Mouse (Mus musculus) embryo, embryonic 9.5 days (tissue): Measurements from ENCODE around the gene Adora3.
A peak's percentile ranks its signal among the peaks of the same experiment; 100 is the strongest.

ENCODE experiments used
- DNase-seq: peaks from one replicate; pipeline ENCODE4 v3.0.0-alpha.2; 2017; ENCODE audit errors: extremely low spot score

Gene Adora3

DNA sequence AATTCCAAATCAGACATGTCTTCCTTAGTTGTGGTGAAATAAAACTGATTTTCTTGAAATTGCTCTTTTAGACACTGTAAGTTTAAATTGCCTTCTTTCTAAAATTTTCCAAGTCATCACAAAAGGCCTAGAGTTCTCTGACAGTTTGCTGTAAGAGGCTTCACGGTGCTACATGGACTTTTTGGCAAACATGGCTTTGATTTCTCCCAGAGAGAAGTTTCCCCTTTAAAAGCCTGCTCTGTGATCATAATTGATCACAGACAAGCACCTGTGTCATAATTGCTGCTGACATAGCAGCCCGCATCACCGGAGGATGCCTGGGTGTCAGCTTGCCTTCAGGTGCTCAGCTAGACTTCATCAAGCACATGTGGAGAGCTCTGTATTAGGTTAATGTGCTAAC, at the start of gene Adora3, which contains the start of gene Tmigd3:
Gene Adora3, plus strand, starts transcription at position 301 of the 400 bp plus-strand sequence.
Gene Tmigd3, plus strand, starts transcription at position 346 of the 400 bp plus-strand sequence.
- no peak for DNase-seq

DNA sequence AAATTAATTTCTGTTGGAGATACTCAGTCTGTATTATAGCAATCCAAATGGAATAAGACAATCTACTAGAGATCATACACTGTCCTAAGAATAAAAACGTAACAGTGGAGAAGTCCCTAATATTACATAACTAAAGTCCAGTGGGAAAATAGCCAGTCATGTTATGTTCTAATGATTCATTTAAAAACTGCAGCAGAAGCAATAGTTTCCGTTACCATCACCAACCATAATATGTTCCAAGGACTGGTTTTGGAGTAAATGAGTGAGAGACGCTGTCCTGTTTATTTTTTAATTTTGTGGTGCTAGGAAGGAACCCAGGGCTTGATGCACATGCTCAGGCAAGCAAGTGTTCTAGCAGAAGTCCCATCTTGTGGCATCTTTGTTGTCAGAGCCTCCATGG, 49.2 kb upstream of the Adora3 start:
- no peak for DNase-seq

DNA sequence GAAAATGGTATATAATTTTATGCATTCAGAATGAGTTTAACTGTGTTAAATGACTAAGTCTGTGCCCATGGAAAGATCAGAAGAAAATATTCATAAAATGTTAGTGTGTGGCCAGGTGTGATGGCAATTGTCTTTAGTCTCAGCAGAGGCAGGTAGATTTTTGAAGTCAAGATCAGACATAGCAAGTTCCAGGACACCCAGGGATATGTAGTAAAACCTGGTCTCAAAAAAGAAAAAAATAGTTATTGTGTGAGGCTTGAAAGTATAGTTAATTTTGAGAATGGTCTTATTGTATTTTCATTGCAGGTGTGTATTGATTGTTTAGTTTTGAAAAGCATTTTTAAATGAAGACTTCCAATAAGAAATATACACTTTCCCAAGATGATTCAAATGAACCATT, 47.0 kb upstream of the Adora3 start:
- DNase-seq, result no peak

DNA sequence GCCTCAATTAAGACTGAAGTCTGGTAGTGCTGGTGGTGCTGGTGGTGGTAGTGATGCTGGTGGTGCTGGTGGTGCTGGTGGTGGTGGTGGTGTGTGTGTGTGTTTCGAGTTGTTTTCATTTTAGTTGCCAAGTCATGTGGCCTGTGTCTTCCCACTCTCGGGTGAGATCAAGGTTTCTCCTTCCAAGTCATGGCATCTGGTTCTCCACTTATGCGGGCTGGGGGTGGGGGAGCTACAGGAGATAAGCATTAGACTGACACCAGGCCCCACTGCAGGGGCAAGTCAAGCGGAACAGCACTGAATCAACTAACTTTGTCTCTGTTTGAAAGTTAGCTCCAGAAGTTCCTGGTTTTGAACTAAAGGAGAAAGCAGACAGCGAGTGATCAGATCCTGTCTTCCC, 46.6 kb upstream of the Adora3 start:
- peak; percentile 42 for DNase-seq

DNA sequence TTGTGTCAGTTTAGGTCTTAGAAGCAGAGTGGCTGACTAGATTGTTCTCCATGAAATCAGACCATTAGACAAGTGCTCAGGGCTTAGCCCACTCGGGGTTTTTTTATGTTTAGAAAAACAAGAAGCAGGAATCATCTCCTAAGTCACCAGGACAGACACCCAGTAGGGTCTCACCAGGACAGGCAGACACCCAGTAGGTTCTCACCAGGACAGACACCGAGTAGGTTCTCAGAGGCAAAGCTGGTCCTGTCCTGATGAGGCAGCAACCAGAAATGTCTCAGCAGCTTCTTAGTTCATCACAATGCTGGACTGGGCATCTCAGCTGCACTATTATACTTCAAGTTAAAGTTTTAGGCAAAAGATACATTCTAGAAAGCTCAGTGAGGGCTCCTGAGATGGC, 46.0 kb upstream of the Adora3 start:
- DNase-seq, result no peak

DNA sequence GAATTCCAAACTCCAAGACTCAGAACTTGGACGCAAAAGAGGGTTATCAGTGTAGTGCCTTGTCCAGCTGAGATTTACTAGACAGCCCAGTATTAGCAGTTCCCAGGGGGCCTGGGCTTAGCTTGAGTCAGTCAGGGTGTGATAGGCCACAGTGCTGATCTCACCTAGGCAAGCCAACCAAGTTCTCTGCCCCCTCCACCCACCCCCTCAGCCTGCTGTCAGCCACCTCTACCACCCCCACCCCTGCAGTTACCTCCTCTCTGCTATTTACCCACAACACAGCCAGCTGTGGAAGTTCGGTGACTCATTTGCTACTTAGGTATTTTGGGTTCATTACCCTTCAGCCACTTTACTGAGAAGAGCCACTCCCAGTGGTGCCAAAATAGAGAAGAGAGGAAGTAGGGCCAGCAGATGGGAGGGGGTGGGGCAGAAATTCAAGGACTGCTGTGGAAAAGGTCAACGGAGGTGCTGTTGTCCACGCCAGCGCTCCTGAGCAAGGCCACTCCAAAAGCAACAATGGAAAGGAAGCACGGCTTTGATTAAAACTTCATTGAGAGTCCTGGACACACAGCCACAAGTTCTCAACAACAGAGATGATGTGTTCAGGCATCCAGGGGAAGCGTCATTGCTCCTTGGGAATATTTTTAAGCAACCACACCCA, 45.0 kb upstream of the Adora3 start:
- no peak for DNase-seq

DNA sequence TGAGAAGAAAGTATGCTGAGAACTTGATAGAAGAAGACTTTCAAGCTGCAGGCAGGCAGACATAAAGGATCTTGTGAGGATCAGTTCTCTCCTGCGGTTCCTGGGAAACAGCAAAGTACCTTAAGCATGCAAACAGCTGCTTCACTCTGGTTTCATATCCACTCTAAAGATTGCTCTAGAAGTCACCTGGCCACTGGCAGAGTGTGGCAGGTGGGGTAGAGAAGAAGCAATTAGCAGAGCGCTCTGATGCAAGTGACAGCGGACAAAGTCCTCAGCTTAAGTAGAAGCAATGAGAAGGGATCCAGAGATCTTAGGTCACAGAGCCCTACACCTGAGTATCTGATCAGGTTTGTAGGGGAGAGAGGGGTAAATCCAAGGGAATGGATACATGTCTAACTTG, 39.1 kb upstream of the Adora3 start:
- DNase-seq, result no peak

DNA sequence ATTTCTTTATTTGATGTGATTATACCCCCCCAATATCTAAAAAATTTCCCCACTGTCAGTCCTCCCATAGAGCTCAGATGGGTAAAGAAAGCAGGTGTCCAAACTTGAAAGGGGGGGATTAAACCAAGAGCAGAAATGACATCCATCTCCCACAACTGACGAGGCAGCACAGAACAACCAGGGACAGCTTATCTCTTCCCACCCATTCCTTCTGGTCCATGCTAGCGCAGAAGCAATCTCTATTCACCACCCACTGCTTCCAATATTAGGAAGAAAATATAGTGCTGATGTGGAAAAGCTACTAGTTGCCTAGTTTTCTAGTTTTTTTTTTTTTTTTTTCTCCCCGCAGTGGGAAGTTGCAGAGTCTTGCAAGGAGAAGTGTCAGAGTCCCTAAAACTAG, 34.8 kb upstream of the Adora3 start:
- DNase-seq, result no peak

DNA sequence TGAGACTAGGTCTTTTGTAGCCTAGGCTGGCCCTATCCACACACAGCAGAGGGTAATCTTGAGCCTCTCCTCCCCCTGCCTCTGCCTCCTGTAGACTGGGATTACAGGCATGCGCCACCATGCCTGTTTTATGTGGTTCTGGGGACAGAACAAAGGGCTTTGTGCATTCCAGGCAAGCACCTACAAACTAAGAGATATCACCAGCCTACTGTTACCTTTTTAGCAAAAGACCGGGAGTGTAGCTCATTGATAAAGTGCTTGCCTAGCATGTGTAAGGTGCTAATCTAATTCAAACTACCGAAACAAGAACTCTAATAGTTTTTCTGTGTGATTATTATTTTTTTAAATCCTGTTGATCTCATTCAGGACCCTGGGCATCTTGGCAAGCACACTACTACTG, 33.8 kb upstream of the Adora3 start:
- no peak for DNase-seq

DNA sequence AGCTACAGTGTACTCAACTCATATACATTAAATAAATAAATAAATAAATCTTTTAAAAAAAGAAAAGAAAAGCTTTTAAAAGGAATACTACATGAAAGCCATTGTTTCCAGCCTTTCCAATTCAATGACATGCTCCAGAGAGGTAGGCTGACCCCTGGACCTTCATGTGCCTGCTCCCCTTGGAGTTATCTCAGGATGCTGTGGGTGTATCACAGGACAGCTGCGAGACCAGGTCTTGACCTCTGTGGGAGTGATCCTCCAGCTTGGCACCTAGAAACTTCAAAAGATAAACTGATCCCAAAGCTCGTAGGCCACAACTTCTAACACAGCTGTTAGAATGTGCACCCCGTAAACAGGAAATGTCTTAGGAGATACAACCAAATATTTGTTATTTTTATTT, 32.0 kb upstream of the Adora3 start:
- no peak for DNase-seq

DNA sequence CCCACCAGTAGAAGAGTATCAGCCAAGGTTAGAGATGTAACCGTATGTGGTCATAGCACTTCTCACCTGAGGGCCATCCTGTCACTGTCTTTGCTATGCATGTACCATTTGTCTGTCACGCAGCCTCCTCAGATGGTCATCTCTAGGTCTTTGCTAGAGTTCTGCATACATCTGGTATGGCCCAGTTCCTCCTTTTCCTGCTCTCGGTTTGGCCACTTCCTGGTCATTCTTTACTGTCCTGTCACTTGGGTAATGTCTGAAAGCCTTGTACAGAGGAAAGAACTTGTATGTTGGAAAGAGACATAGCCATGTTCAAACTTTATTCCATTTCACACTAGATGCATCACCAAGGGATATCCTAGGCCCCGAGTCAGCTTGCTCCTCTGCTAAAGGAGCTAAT, 30.8 kb upstream of the Adora3 start:
- no peak for DNase-seq

DNA sequence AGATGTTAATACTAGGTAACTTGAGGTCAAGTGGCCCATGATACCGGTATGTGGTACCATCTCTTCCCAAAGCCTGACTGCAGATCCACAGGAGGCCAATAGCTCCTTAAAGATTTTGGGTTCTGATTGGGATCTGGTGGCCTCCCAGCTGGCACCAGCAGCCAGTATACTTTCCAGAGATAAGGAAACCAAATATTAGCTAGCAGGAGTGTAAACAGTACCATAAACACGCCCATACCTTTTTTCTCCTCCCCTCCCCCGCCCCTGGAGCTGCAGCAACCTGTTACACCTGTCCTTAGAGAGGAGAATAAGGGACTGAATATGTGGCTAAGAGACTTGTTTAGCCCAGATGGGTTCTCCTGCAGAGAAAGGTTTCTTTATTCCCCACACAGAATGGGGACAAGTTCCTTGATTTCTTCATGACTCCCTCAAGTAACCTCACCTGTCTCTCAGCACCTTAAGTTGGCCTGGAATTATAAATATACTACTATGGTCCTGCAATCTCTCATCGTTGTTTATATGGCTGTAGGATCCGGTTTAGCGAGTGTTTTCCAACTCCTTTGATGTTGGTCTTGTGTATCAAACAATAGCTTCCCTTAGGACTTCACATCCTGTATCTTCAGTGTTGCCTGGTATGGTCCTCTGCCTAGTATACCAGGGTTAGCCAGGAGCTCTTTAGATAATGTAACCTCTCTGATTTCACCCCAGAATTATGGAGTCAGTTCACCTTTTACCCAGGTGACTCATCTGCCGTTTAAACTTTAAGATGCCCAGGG, 24.2 kb upstream of the Adora3 start:
- no peak for DNase-seq

DNA sequence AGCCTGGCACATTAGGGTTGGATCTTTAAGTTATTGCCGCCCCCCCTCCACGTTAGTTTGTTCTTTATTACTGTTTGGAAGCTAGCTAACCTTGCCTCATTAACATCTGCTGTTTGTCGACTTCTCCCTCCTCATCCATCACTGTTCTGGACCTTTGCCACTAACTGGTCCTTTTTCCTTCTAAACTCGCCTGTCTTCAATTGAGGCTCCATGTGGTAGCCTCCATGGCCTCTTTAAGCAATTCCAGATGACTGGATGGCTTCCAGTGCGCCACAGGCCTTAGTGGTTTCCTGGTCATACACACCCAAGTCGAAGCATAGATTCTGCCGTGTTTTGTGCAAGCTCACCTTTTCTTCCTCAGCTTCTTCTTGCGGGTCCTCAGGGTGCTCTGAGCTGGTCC, 16.9 kb upstream of the Adora3 start:
- peak; percentile 41 for DNase-seq

DNA sequence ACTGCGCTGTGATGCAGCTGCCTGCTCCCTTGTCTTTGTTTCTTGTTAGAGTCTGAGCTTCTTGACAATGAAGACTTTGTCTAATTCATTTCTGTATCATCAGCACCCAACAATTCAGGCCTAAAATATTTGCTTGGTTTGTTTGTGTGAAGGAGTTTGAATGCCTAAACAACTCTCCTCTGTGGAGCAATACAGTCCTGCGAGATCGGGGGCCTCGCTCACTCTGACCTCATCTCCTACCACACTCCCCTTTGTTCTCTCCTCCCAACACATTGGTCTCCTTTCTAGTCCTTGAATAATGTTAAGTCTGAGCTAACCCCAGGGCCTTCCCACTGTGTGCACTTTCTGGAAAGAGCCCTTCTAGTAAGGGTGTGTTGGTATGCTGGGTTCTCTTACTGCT, 15.9 kb upstream of the Adora3 start:
- DNase-seq, result no peak

DNA sequence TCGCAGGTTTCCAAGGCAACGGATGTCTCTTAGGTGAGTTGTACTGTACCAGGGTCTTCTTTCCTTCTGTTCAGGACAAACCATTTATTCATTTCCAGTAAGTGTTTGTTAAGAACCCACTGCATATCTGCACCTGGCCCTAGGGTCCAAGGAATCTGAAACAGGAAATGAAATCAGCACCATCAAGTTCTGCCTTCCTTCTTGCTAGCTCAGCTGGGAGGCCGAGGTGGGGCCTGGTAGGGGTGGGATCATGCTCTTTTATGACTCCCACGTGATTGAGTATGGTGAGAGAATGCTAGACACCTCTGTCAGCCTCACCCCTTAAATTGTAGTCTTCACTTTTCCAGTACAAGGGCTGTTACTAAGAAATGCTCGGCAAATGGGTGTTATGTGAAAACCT, 13.1 kb upstream of the Adora3 start:
- DNase-seq, result no peak

DNA sequence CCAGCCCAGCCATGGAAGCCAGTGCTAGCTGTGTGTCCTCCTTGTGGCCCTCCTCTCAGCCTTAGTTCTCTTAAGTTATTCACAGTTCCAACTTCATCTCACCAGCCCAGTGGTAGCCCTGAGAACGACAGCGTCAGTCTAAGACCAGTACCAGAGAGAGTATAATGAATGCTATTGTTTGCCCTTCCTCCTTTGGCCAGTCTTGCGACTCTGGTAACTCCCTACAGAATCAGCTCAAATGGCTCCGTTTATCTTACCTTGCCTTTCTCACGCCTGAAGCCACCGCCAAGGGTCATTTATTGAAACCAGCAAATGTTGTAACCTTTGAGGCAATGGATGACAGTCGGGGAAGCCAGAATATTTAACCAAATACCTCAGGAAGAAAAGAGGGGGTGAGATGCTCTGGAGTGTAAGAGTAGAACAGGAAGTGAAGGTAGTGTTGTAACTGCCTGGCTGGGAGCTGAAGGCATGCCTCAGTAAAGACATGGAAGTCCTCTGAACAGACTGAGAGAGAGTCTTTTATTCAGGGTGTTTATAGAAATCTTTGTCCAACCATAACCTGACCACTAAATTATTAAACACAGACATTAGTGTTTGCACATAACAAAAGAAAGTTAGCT, 8.8 kb upstream of the Adora3 start:
- no peak for DNase-seq

DNA sequence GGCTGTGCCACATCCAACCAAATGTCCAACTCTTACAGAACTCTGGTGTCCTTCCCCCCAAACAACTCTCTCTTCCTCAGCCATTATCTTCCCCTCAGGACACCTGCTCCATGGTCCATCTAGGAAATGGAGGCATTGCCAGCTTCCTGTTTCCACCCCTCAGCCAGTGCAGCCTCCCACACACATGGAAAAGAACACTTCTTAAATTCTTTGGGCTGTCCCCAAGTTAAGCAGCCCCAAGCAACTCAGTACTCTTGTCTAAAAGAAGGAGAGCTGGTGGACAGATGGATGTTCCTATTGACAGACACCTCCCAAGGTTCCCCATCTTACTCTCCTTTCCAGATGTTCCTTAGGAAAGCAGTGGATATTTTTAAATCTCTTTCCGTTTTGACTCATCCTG, 6.5 kb upstream of the Adora3 start:
- DNase-seq, result no peak

DNA sequence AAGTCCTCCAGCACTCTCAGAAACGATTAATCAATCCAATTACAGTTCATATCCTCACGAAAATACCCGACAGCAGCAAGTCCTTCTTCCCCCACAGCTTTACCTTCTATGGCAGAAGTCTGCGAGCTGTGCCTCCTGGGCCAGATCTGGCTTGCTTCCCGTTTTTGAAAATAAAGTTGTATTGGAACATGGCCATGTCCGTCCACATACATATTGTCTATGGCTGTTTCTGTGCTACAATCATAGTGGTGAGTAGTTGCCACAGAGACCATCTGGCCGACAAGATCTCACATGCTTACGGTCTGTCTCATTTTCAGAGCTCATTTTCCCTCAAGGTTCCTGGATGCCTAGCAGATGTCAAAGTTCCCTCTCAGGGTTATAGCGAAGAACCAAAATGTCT, 5.5 kb upstream of the Adora3 start:
- no peak for DNase-seq

DNA sequence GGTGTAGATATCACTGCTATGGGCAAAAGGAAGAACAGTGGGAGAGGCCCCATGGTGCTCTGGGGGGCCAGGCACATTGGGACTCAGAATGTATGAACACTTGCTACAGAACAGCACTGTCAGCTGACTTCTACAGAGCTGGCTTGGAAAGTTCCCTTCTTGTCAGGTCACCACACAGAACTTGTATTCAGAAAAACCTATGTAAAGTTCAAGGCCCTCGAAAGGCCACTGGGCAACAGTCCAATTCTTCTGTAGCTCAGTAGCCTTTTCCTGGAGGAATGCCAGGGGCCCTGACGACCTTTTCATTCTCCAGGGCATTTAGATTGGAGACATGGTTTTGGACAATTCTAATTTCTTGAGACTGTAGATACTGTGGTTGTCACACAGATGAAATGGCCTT, 2.5 kb upstream of the Adora3 start:
- DNase-seq, result no peak

DNA sequence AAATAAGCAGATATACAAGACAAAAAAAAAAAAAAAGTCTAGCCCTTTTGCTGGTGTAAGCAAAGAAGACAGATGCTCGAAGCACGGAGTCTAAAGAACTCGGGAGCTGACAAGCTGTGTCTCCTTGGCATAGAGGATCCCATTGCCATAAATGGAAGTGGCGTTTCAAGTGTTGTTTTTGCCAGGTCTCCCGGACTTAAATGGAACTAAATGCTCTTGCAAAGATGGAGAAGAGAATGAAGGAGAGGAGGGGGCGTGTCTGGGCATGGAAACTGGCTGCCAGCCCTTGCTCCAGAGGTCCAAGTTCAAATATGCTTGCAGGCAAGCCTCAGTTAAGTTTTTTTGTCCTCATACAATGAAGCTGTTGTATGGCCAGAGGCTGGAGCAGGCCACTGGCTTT, 1.4 kb downstream of the Adora3 start:
- DNase-seq, result no peak

DNA sequence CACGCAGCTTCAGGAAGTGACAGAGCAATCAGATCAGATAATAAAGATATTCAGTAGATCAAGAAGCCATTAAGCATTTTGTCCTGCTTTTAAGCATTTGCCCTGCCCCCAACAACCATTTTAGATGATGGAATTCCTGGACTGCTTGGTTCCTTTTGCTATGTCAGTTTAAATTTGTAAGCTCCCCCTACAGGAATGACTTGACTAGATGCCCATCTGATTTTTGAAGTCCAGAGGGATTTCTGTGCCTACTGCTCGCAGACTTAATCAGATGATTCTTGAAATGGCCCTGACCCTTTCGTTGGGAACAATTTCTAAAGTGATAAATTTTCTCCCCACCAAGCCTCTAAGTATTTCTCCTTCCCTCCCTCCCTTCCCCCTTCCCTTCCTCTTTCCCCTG, 1.9 kb downstream of the Adora3 start:
- no peak for DNase-seq

DNA sequence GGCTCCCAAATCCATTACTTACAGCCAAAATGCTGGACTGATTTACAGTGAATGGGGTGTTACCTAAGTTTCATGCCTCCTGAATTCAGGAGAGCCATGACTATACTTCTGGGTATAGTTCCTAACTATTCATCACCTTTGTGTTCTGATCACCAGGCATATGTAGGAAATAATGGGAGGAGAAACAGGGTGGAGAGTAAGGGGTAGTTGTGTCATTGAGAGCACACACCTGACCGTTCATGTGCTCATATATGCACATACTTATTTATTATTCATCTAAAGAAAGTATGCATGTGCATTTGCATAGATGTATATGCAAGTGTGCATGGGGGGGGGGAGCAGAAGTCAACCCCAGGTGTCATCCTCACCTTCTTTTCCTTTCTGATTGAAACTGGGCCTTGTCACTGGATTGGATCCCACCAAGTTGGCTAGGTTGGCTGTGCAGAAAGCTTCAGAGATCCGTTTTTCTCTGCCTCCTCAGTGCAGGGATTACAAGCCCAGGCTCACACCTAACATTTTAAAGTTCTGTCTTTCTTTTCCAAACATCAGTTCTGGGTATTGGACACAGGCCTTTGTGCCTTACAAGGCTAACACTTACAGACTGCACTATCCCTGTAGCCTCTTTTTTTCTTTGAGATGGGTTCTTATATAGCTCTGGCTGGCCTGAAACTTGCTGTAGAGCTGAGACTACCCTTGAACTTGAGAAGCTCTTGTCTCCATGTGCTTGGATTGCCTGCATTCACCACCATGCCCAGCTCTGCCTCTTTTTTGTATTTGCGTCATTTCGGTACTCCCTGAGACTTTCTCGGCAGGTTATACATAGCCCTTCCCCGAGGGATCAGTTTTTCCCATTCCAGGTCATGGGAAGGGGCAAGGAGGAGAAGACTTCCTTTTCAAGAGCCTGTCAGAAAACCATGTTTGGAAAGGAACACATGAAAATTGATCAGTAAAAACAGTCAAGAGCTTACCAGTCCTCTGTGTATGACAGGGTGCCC, 3.1 kb downstream of the Adora3 start:
- DNase-seq, result no peak
